Mouse (Mus musculus) forebrain, embryonic 10.5 days (tissue): ENCODE measurements around the gene Fam45a. TPM values are rescaled to one million over a fixed set of nuclear protein-coding genes. Genes with fewer than 3 reads are reported as not detected.
A peak's percentile ranks its signal among the peaks of the same experiment; 100 is the strongest.

Experiments used
- DNase-seq: peaks from one replicate; pipeline ENCODE4 v3.0.0-alpha.2; 2017; ENCODE audit warnings: low spot score; ENCODE audit errors: extremely low spot score
- H3K27ac ChIP-seq: fragments of 300-500 bp; sonication (generic); 2 replicates; pipeline ENCODE4 v1.5.1; 2016; ENCODE audit warnings: mild to moderate bottlenecking
- H3K27me3 ChIP-seq: fragments of 300-500 bp; sonication (generic); 2 replicates; pipeline ENCODE4 v1.6.1; 2016; ENCODE audit warnings: mild to moderate bottlenecking; ENCODE audit not compliant: poor library complexity, severe bottlenecking
- H3K36me3 ChIP-seq: fragments of 300-500 bp; sonication (generic); replicated peaks from 2 replicates; pipeline ENCODE4 v1.6.1; 2016; ENCODE audit warnings: mild to moderate bottlenecking, moderate library complexity
- H3K4me1 ChIP-seq: fragments of 300-500 bp; sonication (generic); 2 replicates; pipeline ENCODE4 v1.6.1; 2016
- H3K4me3 ChIP-seq: fragments of 300-500 bp; sonication (generic); 2 replicates; pipeline ENCODE4 v1.5.1; 2016; ENCODE audit warnings: mild to moderate bottlenecking, moderate library complexity
- H3K9me3 ChIP-seq: fragments of 300-500 bp; sonication (generic); 2 replicates; pipeline ENCODE4 v1.6.1; 2016; ENCODE audit warnings: mild to moderate bottlenecking, moderate library complexity
- WGBS: fragments of 180-500 bp; shearing (Covaris S2); methylation state at CpG from one replicate; pipeline ENCODE4 v1.1.7; 2016; 5-methylcytosine and 5-hydroxymethylcytosine counted together
- microRNA-seq: library from miRNA; unstranded; fragments of <30 nt; microRNA quantifications from one replicate; pipeline ENCODE4, GENCODE M21; 2017
- polyA plus RNA-seq: library from polyadenylated mRNA; unstranded; fragments of >200 nt; fragmentation: Nextera tagmentation; extraction: Ambion mirVana; gene quantifications from 2 replicates; pipeline ENCODE4 v1.2.1, GENCODE M21; 2016

The Fam45a gene
- polyA plus RNA-seq, 1 experiment from 2014 or later: 26.2 TPM

- 76% methylated on average over 1 of the region's 1 CpGs for WGBS
Measured at GRCm38 (mm10) chr19:60870489-60870888, 59.1 kb downstream of the Fam45a start.

GRCm38 (mm10) chr19:60871366-60871765 is 60.0 kb downstream of the Fam45a start:
- Histone ChIP-seq H3K4me1 (peaks cover 21% of the 10 kb centered on the region), H3K27ac (no peak overlapping the region), H3K36me3 (peaks cover 60% of the 10 kb centered on the region), H3K9me3 (no peaks in the 10 kb centered on the region), H3K27me3 (no peaks in the 10 kb centered on the region), H3K4me3 (no peak overlapping the region)
- WGBS: 92% methylated on average over 5 of the region's 5 CpGs
- DNase-seq: no peak

More at GRCm38 (mm10) chr19:60870489-60870888, 59.1 kb downstream of the Fam45a start:
- H3K4me1 ChIP-seq: peaks cover 21% of the 10 kb centered on the region
- H3K27ac ChIP-seq: no peak overlapping the region
- H3K9me3 ChIP-seq: no peaks in the 10 kb centered on the region
- no peak overlapping the region for H3K4me3 ChIP-seq
- no peak for DNase-seq
- H3K36me3 ChIP-seq: peaks cover 65% of the 10 kb centered on the region
- no peaks in the 10 kb centered on the region for H3K27me3 ChIP-seq

- H3K27ac ChIP-seq: no peak overlapping the region
- 38% methylated on average over 1 of the region's 1 CpGs for WGBS
- no peaks in the 10 kb centered on the region for H3K9me3 ChIP-seq
- DNase-seq: no peak
- H3K4me1 ChIP-seq: peaks cover 21% of the 10 kb centered on the region
- no peak overlapping the region for H3K4me3 ChIP-seq
- H3K36me3 ChIP-seq: peaks cover 52% of the 10 kb centered on the region
- H3K27me3 ChIP-seq: no peaks in the 10 kb centered on the region
Measured at GRCm38 (mm10) chr19:60872272-60872671, 60.9 kb downstream of the Fam45a start.

- Histone ChIP-seq H3K27me3 (no peaks in the 10 kb centered on the region), H3K36me3 (peaks cover 42% of the 10 kb centered on the region), H3K4me3 (peak overlapping the region; percentile 63), H3K4me1 (peaks cover 21% of the 10 kb centered on the region), H3K9me3 (no peaks in the 10 kb centered on the region), H3K27ac (peak overlapping the region; percentile 83)
- no peak for DNase-seq
- 41% methylated on average over 4 of the region's 4 CpGs for WGBS
Measured at GRCm38 (mm10) chr19:60873501-60873900, 62.1 kb downstream of the Fam45a start.

GRCm38 (mm10) chr19:60874064-60874694 is 62.8 kb downstream of the Fam45a start, which contains the start of gene Prdx3:
Prdx3 (minus strand) TSS chr19:60874556.
- under 1% methylated on average over 28 of the region's 28 CpGs for WGBS
- peaks cover 21% of the 10 kb centered on the region for H3K4me1 ChIP-seq
- peak within 1 kb of the TSS; percentile 83 for H3K27ac ChIP-seq

GRCm38 (mm10) chr19:60883129-60883528 is 71.7 kb downstream of the Fam45a start:
- Histone ChIP-seq H3K4me1 (no peaks in the 10 kb centered on the region), H3K9me3 (no peaks in the 10 kb centered on the region), H3K27me3 (no peaks in the 10 kb centered on the region), H3K4me3 (no peak overlapping the region), H3K27ac (no peak overlapping the region), H3K36me3 (no peaks in the 10 kb centered on the region)
- 10% methylated on average over 3 of the region's 3 CpGs for WGBS
- DNase-seq: no peak

More at GRCm38 (mm10) chr19:60874064-60874694, 62.8 kb downstream of the Fam45a start, which contains the start of gene Prdx3:
- Histone ChIP-seq H3K27me3 (no peaks in the 10 kb centered on the region), H3K36me3 (peaks cover 35% of the 10 kb centered on the region), H3K9me3 (no peaks in the 10 kb centered on the region), H3K4me3 (peak within 1 kb of the TSS; percentile 63)
- DNase-seq: peak; percentile 93

Small RNA genes within 50 kb of the gene (microRNA-seq; reads per million reads assigned to microRNA genes)
- not detected for gene mmu-mir-3084-1

Other genes starting within 250 kb of the Fam45a start
- gene Cacul1, start 230.6 kb upstream of the Fam45a start, polyA plus RNA-seq: 24.6 and 26.6 TPM in 2 replicates
- 1.4 and 1.6 TPM in 2 replicates for gene Nanos1, start 55.6 kb upstream of the Fam45a start, polyA plus RNA-seq
- gene Eif3a, start 20.9 kb upstream of the Fam45a start, polyA plus RNA-seq: 165 and 170 TPM in 2 replicates
- 10.8 and 11.5 TPM in 2 replicates for gene Sfxn4, start 49.9 kb downstream of the Fam45a start, polyA plus RNA-seq
- 112 and 115 TPM in 2 replicates for gene Prdx3, start 63.0 kb downstream of the Fam45a start, polyA plus RNA-seq
- 1.9 and 2.0 TPM in 2 replicates for gene Grk5, start 78.2 kb downstream of the Fam45a start, polyA plus RNA-seq